Mouse (Mus musculus) neural tube, embryonic 12.5 days (tissue): ENCODE data around the gene Susd6. TPM values are rescaled to one million over a fixed set of nuclear protein-coding genes. Genes with fewer than 3 reads are reported as not detected.

Source experiments
- ATAC-seq: fragments of 200-750 bp; cut with Nextera tagmentation; 2 replicates; pipeline ENCODE4 v1.8.0; 2017; ENCODE audit warnings: low read depth, mild to moderate bottlenecking, moderate TSS enrichment, moderate library complexity; ENCODE audit not compliant: low FRiP score
- H3K27ac ChIP-seq: fragments of 300-500 bp; sonication (generic); 2 replicates; pipeline ENCODE4 v1.5.1; 2016
- H3K27me3 ChIP-seq: fragments of 300-500 bp; sonication (generic); replicated peaks from 2 replicates; pipeline ENCODE4 v1.6.1; 2016; ENCODE audit warnings: mild to moderate bottlenecking
- H3K36me3 ChIP-seq: fragments of 300-500 bp; sonication (generic); 2 replicates; pipeline ENCODE4 v1.6.1; 2016; ENCODE audit warnings: mild to moderate bottlenecking
- H3K4me1 ChIP-seq: fragments of 300-500 bp; sonication (generic); 2 replicates; pipeline ENCODE4 v1.6.1; 2016
- H3K4me2 ChIP-seq: fragments of 300-500 bp; sonication (generic); replicated peaks from 2 replicates; pipeline ENCODE4 v1.6.1; 2016; ENCODE audit warnings: mild to moderate bottlenecking
- H3K4me3 ChIP-seq: fragments of 300-500 bp; sonication (generic); 2 replicates; pipeline ENCODE4 v1.5.1; 2016
- H3K9ac ChIP-seq: fragments of 300-500 bp; sonication (generic); 2 replicates; pipeline ENCODE4 v1.6.1; 2016; ENCODE audit warnings: mild to moderate bottlenecking
- H3K9me3 ChIP-seq: fragments of 300-500 bp; sonication (generic); 2 replicates; pipeline ENCODE4 v1.6.1; 2016; ENCODE audit warnings: mild to moderate bottlenecking
- WGBS: fragments of 180-500 bp; shearing (Covaris S2); methylation state at CpG from one replicate; pipeline ENCODE4 v1.1.7; 2016; 5-methylcytosine and 5-hydroxymethylcytosine counted together
- polyA plus RNA-seq: library from polyadenylated mRNA; unstranded; fragments of >200 nt; fragmentation: Nextera tagmentation; extraction: Ambion mirVana; gene quantifications from 2 replicates; pipeline ENCODE4 v1.2.1, GENCODE M21; 2016

The Susd6 gene
- polyA plus RNA-seq, 1 experiment from 2014 or later: 19.5 TPM

- Histone ChIP-seq H3K27me3 (no peaks in the 10 kb centered on the region), H3K9me3 (no peaks in the 10 kb centered on the region), H3K9ac (no peak overlapping the region), H3K27ac (no peak overlapping the region), H3K4me3 (no peak overlapping the region), H3K36me3 (0 out of 2 replicates have a peak, but pooled peaks cover 5% of the 10 kb centered on the region), H3K4me1 (peaks cover 10% of the 10 kb centered on the region), H3K4me2 (no peak overlapping the region)
- ATAC-seq: no peak
- 64% methylated on average over 2 of the region's 2 CpGs for WGBS
Observed at GRCm38 (mm10) chr12:80833541-80833940, 43.2 kb downstream of the Susd6 start.

GRCm38 (mm10) chr12:80834156-80834900 lies 44.0 kb downstream of the Susd6 start:
- ATAC-seq: no peak
- H3K9ac ChIP-seq: no peak overlapping the region
- H3K27me3 ChIP-seq: no peaks in the 10 kb centered on the region
- H3K4me1 ChIP-seq: peaks cover 10% of the 10 kb centered on the region
- 97% methylated on average over 3 of the region's 3 CpGs for WGBS
- H3K4me3 ChIP-seq: no peak overlapping the region
- H3K36me3 ChIP-seq: 0 out of 2 replicates have a peak, but pooled peaks cover 3% of the 10 kb centered on the region
- no peak overlapping the region for H3K27ac ChIP-seq
- no peaks in the 10 kb centered on the region for H3K9me3 ChIP-seq
- no peak overlapping the region for H3K4me2 ChIP-seq

- no peaks in the 10 kb centered on the region for H3K36me3 ChIP-seq
- no peak overlapping the region for H3K9ac ChIP-seq
- no peak overlapping the region for H3K4me3 ChIP-seq
- no peak overlapping the region for H3K27ac ChIP-seq
- 89% methylated on average over 6 of the region's 8 CpGs for WGBS
- no peak for ATAC-seq
- no peaks in the 10 kb centered on the region for H3K9me3 ChIP-seq
- peaks cover 10% of the 10 kb centered on the region for H3K4me1 ChIP-seq
- H3K4me2 ChIP-seq: no peak overlapping the region
- no peaks in the 10 kb centered on the region for H3K27me3 ChIP-seq
Observed at GRCm38 (mm10) chr12:80834901-80835570, 44.7 kb downstream of the Susd6 start.

- Histone ChIP-seq H3K9me3 (no peaks in the 10 kb centered on the region), H3K4me2 (no peak overlapping the region), H3K27ac (no peak overlapping the region), H3K4me1 (peaks cover 5% of the 10 kb centered on the region; the same call in 1 of the 2 replicates), H3K36me3 (no peaks in the 10 kb centered on the region), H3K4me3 (no peak overlapping the region), H3K27me3 (no peaks in the 10 kb centered on the region), H3K9ac (no peak overlapping the region)
- 73% methylated on average over 3 of the region's 3 CpGs for WGBS
- no peak for ATAC-seq
Observed at GRCm38 (mm10) chr12:80837614-80838013, 47.3 kb downstream of the Susd6 start.

- ATAC-seq: no peak
Observed at GRCm38 (mm10) chr12:80838271-80838670, 48.0 kb downstream of the Susd6 start.

GRCm38 (mm10) chr12:80838787-80839186 lies 48.5 kb downstream of the Susd6 start:
- 79% methylated on average over 2 of the region's 2 CpGs for WGBS
- Histone ChIP-seq H3K27ac (no peak overlapping the region), H3K9ac (no peak overlapping the region), H3K4me2 (no peak overlapping the region), H3K36me3 (no peaks in the 10 kb centered on the region), H3K4me1 (peaks cover 3% of the 10 kb centered on the region; the same call in 1 of the 2 replicates), H3K27me3 (no peaks in the 10 kb centered on the region), H3K9me3 (no peaks in the 10 kb centered on the region), H3K4me3 (no peak overlapping the region)
- ATAC-seq: no peak

More at GRCm38 (mm10) chr12:80838271-80838670, 48.0 kb downstream of the Susd6 start:
- no peaks in the 10 kb centered on the region for H3K27me3 ChIP-seq
- no peak overlapping the region for H3K4me2 ChIP-seq
- H3K9me3 ChIP-seq: no peaks in the 10 kb centered on the region
- peaks cover 3% of the 10 kb centered on the region; the same call in 1 of the 2 replicates for H3K4me1 ChIP-seq
- no peak overlapping the region for H3K27ac ChIP-seq
- H3K36me3 ChIP-seq: no peaks in the 10 kb centered on the region
- no peak overlapping the region for H3K4me3 ChIP-seq
- H3K9ac ChIP-seq: no peak overlapping the region

- H3K36me3 ChIP-seq: no peaks in the 10 kb centered on the region
- no peaks in the 10 kb centered on the region for H3K27me3 ChIP-seq
- no peak overlapping the region for H3K4me3 ChIP-seq
- no peak overlapping the region for H3K4me2 ChIP-seq
- no peak overlapping the region for H3K9ac ChIP-seq
- no peaks in the 10 kb centered on the region for H3K9me3 ChIP-seq
- no peak overlapping the region for H3K27ac ChIP-seq
- no peak for ATAC-seq
- 79% methylated on average over 2 of the region's 2 CpGs for WGBS
- peaks cover 9% of the 10 kb centered on the region; the same call in 1 of the 2 replicates for H3K4me1 ChIP-seq
Observed at GRCm38 (mm10) chr12:80839631-80840030, 49.3 kb downstream of the Susd6 start.

GRCm38 (mm10) chr12:80841618-80842017 lies 51.3 kb downstream of the Susd6 start:
- H3K9me3 ChIP-seq: no peaks in the 10 kb centered on the region

GRCm38 (mm10) chr12:80842609-80843008 lies 52.3 kb downstream of the Susd6 start:
- WGBS: 96% methylated on average over 1 of the region's 1 CpGs
- ATAC-seq: no peak
- no peaks in the 10 kb centered on the region for H3K9me3 ChIP-seq

More at GRCm38 (mm10) chr12:80841618-80842017, 51.3 kb downstream of the Susd6 start:
- no peak for ATAC-seq
- H3K27ac ChIP-seq: no peak overlapping the region
- no peak overlapping the region for H3K4me2 ChIP-seq
- no peak overlapping the region for H3K4me3 ChIP-seq
- H3K9ac ChIP-seq: no peak overlapping the region
- WGBS: 94% methylated on average over 1 of the region's 1 CpGs
- no peaks in the 10 kb centered on the region for H3K27me3 ChIP-seq
- no peaks in the 10 kb centered on the region for H3K36me3 ChIP-seq
- H3K4me1 ChIP-seq: peaks cover 14% of the 10 kb centered on the region

GRCm38 (mm10) chr12:80843236-80843635 lies 52.9 kb downstream of the Susd6 start:
- H3K27me3 ChIP-seq: no peaks in the 10 kb centered on the region
- no peak for ATAC-seq
- H3K9me3 ChIP-seq: no peaks in the 10 kb centered on the region
- H3K36me3 ChIP-seq: no peaks in the 10 kb centered on the region
- no peak overlapping the region for H3K4me2 ChIP-seq
- no peak overlapping the region for H3K27ac ChIP-seq
- WGBS: 79% methylated on average over 2 of the region's 2 CpGs
- H3K9ac ChIP-seq: no peak overlapping the region
- no peak overlapping the region for H3K4me3 ChIP-seq
- H3K4me1 ChIP-seq: peaks cover 19% of the 10 kb centered on the region

More at GRCm38 (mm10) chr12:80842609-80843008, 52.3 kb downstream of the Susd6 start:
- H3K9ac ChIP-seq: no peak overlapping the region
- no peaks in the 10 kb centered on the region for H3K27me3 ChIP-seq
- H3K4me3 ChIP-seq: no peak overlapping the region
- H3K4me1 ChIP-seq: peaks cover 19% of the 10 kb centered on the region
- no peak overlapping the region for H3K4me2 ChIP-seq
- no peaks in the 10 kb centered on the region for H3K36me3 ChIP-seq
- no peak overlapping the region for H3K27ac ChIP-seq

- Histone ChIP-seq H3K27ac (no peak overlapping the region), H3K4me2 (no peak overlapping the region), H3K9me3 (no peaks in the 10 kb centered on the region), H3K4me3 (no peak overlapping the region), H3K27me3 (no peaks in the 10 kb centered on the region), H3K36me3 (no peaks in the 10 kb centered on the region), H3K9ac (no peak overlapping the region), H3K4me1 (peaks cover 19% of the 10 kb centered on the region)
- no peak for ATAC-seq
- WGBS: 86% methylated on average over 4 of the region's 4 CpGs
Observed at GRCm38 (mm10) chr12:80843651-80844444, 53.5 kb downstream of the Susd6 start.

- no peak overlapping the region for H3K4me3 ChIP-seq
- H3K9ac ChIP-seq: no peak overlapping the region
- H3K27ac ChIP-seq: no peak overlapping the region
- no peaks in the 10 kb centered on the region for H3K27me3 ChIP-seq
- H3K36me3 ChIP-seq: no peaks in the 10 kb centered on the region
- no peak for ATAC-seq
- no peaks in the 10 kb centered on the region for H3K9me3 ChIP-seq
- no peak overlapping the region for H3K4me2 ChIP-seq
- H3K4me1 ChIP-seq: peaks cover 19% of the 10 kb centered on the region
- 86% methylated on average over 1 of the region's 1 CpGs for WGBS
Observed at GRCm38 (mm10) chr12:80845901-80846300, 55.6 kb downstream of the Susd6 start.
